Mouse (Mus musculus) hindbrain, embryonic 10.5 days (tissue): ENCODE measurements at regions not wholly inside any gene's neighbourhood (a gene's known extent, or its start where the extent isn't known, plus 50 kb on each side); places are given as distances from the start of the nearest gene placed in this dataset.

ENCODE experiments used
- DNase-seq: peaks from one replicate; pipeline ENCODE4 v3.0.0-alpha.2; 2017; ENCODE audit warnings: low spot score
- H3K27ac ChIP-seq: fragments of 300-500 bp; sonication (generic); 2 replicates; pipeline ENCODE4 v1.5.1; 2016; ENCODE audit warnings: mild to moderate bottlenecking, moderate library complexity
- H3K27me3 ChIP-seq: fragments of 300-500 bp; sonication (generic); 2 replicates; pipeline ENCODE4 v1.6.1; 2016; ENCODE audit warnings: mild to moderate bottlenecking; ENCODE audit not compliant: poor library complexity, insufficient read depth, severe bottlenecking
- H3K36me3 ChIP-seq: fragments of 300-500 bp; sonication (generic); 2 replicates; pipeline ENCODE4 v1.6.1; 2016; ENCODE audit warnings: mild to moderate bottlenecking, moderate library complexity
- H3K4me1 ChIP-seq: fragments of 300-500 bp; sonication (generic); replicated peaks from 2 replicates; pipeline ENCODE4 v1.6.1; 2016; ENCODE audit warnings: mild to moderate bottlenecking
- H3K4me3 ChIP-seq: fragments of 300-500 bp; sonication (generic); 2 replicates; pipeline ENCODE4 v1.5.1; 2016; ENCODE audit warnings: mild to moderate bottlenecking, moderate library complexity
- H3K9me3 ChIP-seq: fragments of 300-500 bp; sonication (generic); 2 replicates; pipeline ENCODE4 v1.6.1; 2016; ENCODE audit warnings: mild to moderate bottlenecking, moderate library complexity
- WGBS: fragments of 180-500 bp; shearing (Covaris S2); methylation state at CpG from one replicate; pipeline ENCODE4 v1.1.7; 2016; 5-methylcytosine and 5-hydroxymethylcytosine counted together

DNA sequence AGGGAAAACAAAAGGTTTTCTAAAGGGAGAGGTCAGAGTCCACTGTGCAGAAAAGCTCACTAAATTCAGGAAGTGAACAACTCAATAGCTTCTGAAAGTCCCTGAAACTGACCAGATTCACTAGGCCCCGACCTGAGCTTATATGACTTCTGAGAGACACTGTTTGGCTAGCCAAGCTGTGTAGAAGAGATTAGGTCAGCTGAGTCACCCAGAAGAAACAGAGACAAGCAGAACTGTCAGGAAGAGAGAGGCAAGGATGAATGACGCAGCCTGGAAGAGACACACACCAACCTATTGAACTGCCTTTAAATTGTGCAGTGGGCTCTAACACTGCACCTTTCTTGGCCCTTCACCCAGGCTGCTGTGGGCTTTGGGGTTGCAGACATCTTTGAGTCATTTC is 230.4 kb downstream of the Gm21750 start:
- no peak overlapping the region for H3K4me3 ChIP-seq
- H3K27me3 ChIP-seq = no peaks in the 10 kb centered on the region
- no peak overlapping the region for H3K27ac ChIP-seq
- no peaks in the 10 kb centered on the region for H3K36me3 ChIP-seq
- no peaks in the 10 kb centered on the region for H3K4me1 ChIP-seq
- DNase-seq = no peak
- WGBS = 76% methylated on average over 2 of the region's 2 CpGs
- H3K9me3 ChIP-seq = no peaks in the 10 kb centered on the region

DNA sequence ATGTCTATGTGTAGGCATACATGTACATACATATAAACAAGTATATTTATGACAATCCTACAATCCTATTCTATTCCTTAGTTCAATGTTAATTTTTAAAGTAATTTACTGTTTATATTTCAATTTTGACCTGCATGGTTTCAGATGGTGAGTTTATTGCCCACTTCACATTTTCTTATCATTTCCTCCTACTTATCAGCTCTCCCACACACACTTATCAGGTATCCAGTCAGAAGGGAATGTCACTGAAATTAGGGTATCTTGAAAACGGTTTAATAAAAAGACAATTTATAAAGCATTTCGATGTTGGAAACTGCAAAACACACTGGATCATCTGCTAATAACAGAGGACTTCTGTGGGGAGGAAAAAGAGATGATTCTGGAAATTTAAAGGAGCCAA is 233.8 kb downstream of the Gm21750 start:
- Histone ChIP-seq H3K27me3 (no peaks in the 10 kb centered on the region), H3K27ac (no peak overlapping the region), H3K36me3 (no peaks in the 10 kb centered on the region), H3K4me3 (no peak overlapping the region), H3K4me1 (no peaks in the 10 kb centered on the region), H3K9me3 (no peaks in the 10 kb centered on the region)
- DNase-seq = no peak
- WGBS = 75% methylated on average over 2 of the region's 2 CpGs

DNA sequence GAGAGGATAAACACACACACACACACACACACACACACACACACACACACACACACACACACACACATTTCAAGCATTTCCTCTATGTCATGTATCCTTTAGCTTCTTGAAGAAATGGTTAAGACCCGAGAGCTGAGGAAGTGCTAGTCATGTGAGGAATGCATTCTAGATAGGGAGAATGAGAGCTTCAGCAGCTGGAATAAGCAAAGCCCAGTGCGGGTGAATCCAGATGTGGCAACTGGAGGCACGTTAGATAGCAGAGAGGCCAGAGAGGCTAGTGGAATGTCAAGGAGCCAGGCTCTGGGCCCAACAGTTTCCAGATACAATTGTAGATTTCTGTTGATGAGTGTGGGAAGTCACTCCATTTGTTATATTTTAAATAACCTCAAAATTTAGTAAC is 234.2 kb downstream of the Gm21750 start:
- Histone ChIP-seq H3K4me1 (no peaks in the 10 kb centered on the region), H3K36me3 (no peaks in the 10 kb centered on the region), H3K27me3 (no peaks in the 10 kb centered on the region), H3K27ac (no peak overlapping the region), H3K9me3 (no peaks in the 10 kb centered on the region), H3K4me3 (no peak overlapping the region)
- WGBS = 89% methylated on average over 3 of the region's 3 CpGs
- DNase-seq = no peak

DNA sequence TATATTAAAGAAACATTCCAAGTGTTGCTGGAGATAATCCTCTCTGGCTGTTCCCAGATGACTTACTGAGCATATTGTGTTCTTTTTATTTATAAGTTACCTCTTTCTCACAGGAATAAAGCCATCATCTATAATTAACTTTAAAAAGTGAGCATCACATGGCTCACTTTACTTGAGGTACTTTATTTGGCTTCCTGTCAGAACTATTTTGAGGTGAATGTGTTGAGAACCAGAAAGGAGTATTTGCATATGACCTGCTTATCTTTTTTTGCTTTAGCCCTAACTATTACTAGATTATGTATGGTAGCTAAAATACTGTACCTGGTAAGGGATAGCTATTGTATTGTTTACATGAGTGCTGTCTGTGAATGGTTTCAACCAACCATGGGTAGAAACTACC is 238.1 kb downstream of the Gm21750 start:
- Histone ChIP-seq H3K9me3 (no peaks in the 10 kb centered on the region), H3K36me3 (no peaks in the 10 kb centered on the region), H3K27me3 (no peaks in the 10 kb centered on the region), H3K4me3 (no peak overlapping the region), H3K27ac (no peak overlapping the region), H3K4me1 (no peaks in the 10 kb centered on the region)
- DNase-seq = no peak

DNA sequence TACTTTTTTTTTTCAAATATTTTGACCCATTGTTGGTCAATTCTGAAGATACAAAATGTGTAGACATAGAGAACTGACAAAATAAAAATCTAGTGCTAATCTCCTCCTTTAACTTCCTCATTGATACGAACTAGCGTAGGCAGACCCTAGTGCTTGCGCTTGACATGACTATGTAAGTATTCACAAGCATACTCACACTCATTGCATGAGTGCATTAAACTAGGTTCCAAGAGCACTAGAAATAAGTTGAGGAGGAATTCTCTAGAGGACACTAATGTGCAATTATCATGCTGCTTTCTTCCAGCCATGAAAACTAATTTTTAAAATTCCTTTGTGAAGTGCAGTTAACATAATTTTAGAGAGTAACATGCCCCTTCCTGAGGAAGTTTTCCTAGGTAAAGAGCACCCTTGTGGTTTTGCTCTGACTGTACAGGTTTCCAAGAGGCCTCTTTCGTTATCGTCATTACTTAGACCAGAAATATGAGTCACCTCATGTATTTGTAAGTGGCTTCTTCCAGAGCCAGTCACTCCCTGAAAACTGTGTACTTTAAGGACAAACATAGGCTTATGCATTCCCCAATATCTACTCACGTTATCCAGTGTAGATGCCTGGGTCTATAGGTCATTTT is 241.2 kb downstream of the Gm21750 start:
- Histone ChIP-seq H3K4me3 (no peak overlapping the region), H3K4me1 (no peaks in the 10 kb centered on the region), H3K9me3 (no peaks in the 10 kb centered on the region), H3K36me3 (no peaks in the 10 kb centered on the region), H3K27me3 (no peaks in the 10 kb centered on the region), H3K27ac (no peak overlapping the region)
- no peak for DNase-seq
- 92% methylated on average over 6 of the region's 6 CpGs for WGBS

DNA sequence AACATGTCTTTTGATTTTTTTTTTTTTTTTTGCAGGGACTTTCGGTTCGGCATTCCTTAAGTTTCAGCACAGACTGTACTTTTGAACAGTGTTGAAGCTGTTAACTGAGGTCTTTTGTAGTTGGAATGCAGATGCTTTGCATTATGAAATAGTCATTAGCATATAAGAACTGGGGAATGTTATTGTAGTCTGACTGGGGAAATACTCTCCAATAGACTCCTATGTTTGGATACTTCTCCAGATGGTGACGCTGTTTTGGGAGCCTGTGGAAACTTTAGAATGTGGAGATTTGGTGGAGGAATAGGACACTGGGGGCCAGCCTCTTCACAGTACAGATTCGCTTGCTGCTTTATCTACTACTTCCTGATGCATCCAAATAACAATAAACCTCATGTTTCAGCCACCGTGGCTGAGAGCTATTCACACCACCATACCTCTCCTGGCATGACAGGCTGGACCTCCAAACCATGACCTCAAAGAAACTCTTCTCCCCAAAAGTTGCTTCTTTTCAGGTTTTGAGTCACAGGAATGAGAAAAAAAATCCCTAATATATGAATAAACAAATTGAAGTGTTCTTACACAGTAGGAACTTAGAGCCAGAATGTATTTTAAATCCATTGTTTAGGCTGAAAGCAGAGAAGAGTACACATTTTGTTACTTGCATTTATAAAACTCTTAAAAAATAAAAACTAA is 252.9 kb downstream of the Gm21750 start:
- Histone ChIP-seq H3K9me3 (no peaks in the 10 kb centered on the region), H3K4me3 (no peak overlapping the region), H3K36me3 (no peaks in the 10 kb centered on the region), H3K27ac (no peak overlapping the region), H3K27me3 (no peaks in the 10 kb centered on the region), H3K4me1 (no peaks in the 10 kb centered on the region)
- no peak for DNase-seq
- WGBS = 74% methylated on average over 5 of the region's 5 CpGs

DNA sequence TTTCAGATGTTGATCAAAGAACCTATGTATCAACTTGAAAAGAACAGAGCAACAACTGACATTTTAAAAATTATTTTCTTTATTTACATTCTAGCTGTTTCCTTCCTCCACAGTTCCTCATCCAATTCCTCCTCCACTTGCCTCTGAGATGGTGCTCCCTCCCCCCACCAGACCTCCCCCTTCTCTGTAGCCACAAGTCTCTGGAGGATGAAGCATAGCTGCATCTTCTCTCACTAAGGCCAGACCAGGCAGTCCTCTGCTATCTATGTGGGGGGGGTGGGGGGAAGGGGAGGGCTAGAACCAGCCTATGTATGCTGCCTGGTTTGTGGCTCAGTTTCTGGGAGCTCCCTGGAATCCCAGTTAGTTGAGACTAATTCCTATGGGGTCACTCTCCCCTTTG is 255.0 kb downstream of the Gm21750 start:
- H3K4me3 ChIP-seq = no peak overlapping the region
- H3K36me3 ChIP-seq = no peaks in the 10 kb centered on the region
- DNase-seq = no peak
- no peak overlapping the region for H3K27ac ChIP-seq
- H3K9me3 ChIP-seq = no peaks in the 10 kb centered on the region
- H3K4me1 ChIP-seq = no peaks in the 10 kb centered on the region
- H3K27me3 ChIP-seq = no peaks in the 10 kb centered on the region

DNA sequence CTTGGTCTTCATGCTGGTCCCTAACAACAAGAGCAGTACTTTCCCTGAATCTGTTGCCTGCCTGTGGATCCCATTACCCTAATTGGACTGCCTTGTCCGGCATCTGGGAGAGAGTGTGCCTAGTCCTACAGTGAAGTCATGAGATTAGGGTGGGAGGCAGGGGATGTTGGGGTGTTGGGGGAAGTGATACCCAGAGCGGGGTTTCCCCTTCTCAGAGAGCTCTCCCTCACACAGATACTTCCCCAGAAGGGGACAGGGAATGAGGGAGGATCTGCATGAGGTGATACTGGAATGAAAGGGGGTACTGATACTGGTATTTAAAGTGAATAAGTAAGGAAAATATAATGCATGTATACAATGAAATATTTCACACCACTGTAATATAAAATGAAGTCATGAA is 270.1 kb downstream of the Gm21750 start:
- no peaks in the 10 kb centered on the region for H3K36me3 ChIP-seq
- no peak overlapping the region for H3K4me3 ChIP-seq
- 72% methylated on average over 2 of the region's 2 CpGs for WGBS
- no peaks in the 10 kb centered on the region for H3K9me3 ChIP-seq
- H3K27me3 ChIP-seq = no peaks in the 10 kb centered on the region
- no peak for DNase-seq
- H3K4me1 ChIP-seq = no peaks in the 10 kb centered on the region
- H3K27ac ChIP-seq = no peak overlapping the region

DNA sequence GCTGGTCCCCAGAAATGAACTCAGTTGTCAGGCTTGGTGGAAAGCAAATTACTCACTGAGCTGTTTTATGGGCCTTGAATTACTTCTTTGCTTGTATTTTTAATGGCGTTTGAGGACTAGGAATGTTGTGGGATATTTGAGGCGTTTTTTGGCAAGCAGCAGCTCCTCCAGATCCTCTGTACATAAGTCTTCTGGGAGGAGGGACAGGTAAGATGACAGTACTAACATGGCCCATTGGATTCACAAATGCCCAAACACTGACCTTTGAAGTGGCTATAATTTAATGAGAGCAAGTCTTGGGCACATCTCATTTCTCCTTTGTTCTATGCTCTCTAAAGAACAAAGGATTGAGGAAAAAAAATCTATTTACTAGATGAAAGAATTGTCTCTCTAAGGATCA is 286.3 kb downstream of the Gm21750 start:
- 77% methylated on average over 2 of the region's 2 CpGs for WGBS
- Histone ChIP-seq H3K36me3 (no peaks in the 10 kb centered on the region), H3K27ac (no peak overlapping the region), H3K27me3 (no peaks in the 10 kb centered on the region), H3K4me1 (no peaks in the 10 kb centered on the region), H3K4me3 (no peak overlapping the region), H3K9me3 (no peaks in the 10 kb centered on the region)
- DNase-seq = no peak

DNA sequence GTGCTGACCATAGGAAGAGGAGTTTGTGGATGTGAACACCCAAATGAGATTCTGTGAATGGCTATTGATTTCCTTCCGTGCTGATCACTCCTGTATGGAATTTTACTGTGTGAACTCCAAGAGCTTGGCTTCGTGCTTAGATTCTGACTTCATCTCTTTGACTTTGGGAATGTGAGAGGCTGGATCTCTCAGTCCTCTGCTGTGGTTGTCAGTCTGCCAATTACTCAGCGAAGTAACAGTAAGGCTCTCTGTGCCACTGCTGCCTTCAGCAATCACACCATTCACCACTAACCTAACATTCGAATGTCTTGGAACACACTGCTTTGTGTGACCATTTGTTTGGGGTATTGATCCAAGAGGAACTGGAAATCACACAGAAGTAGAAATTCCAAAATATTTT is 291.5 kb downstream of the Gm21750 start:
- Histone ChIP-seq H3K27ac (no peak overlapping the region), H3K36me3 (no peaks in the 10 kb centered on the region), H3K27me3 (no peaks in the 10 kb centered on the region), H3K4me3 (no peak overlapping the region), H3K9me3 (no peaks in the 10 kb centered on the region), H3K4me1 (no peaks in the 10 kb centered on the region)
- no peak for DNase-seq
- 88% methylated on average over 4 of the region's 4 CpGs for WGBS

DNA sequence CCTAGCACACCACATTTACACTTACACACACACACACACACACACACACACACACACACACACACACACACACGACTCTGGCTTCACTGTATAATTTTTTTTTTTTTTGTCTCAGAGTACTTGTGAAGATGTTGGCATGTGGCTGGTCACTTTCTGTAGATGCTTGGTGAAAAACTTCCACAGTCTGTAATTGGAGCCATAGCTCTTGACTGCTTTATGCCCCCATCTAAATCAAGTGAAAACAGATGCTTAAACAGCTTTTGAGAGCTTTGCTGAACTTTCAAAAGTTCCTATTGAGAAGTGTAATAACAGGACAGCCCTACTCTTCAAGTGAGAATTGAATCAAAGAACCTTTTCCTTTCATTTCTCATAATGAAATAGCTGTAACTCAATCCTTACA is 317.7 kb downstream of the Gm21750 start:
- Histone ChIP-seq H3K36me3 (no peaks in the 10 kb centered on the region), H3K27me3 (no peaks in the 10 kb centered on the region), H3K27ac (no peak overlapping the region), H3K9me3 (no peaks in the 10 kb centered on the region), H3K4me1 (no peaks in the 10 kb centered on the region), H3K4me3 (no peak overlapping the region)
- DNase-seq = no peak
- 46% methylated on average over 1 of the region's 1 CpGs for WGBS

DNA sequence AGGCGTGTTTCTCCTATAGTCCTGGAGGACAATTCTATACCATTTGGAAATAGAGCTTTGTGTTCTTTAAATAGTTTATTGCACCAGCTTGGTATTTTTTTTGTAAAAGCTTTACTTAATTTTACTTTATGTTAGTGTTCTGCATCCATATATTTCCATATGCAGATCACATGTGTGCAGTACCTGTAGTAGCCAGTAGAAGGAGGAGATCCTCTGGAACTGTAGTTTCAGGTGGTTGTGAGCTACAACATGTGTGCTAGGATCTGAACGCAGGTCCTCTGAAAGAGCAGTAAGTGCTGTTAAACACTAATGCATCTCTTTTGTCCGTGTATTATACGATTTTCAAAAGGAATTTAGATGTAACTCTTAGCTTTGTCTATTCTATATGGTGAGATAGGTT is 335.2 kb downstream of the Gm21750 start:
- no peak for DNase-seq
- Histone ChIP-seq H3K4me1 (no peaks in the 10 kb centered on the region), H3K9me3 (no peaks in the 10 kb centered on the region), H3K4me3 (no peak overlapping the region), H3K27me3 (no peaks in the 10 kb centered on the region), H3K27ac (no peak overlapping the region), H3K36me3 (no peaks in the 10 kb centered on the region)
- 84% methylated on average over 4 of the region's 4 CpGs for WGBS

DNA sequence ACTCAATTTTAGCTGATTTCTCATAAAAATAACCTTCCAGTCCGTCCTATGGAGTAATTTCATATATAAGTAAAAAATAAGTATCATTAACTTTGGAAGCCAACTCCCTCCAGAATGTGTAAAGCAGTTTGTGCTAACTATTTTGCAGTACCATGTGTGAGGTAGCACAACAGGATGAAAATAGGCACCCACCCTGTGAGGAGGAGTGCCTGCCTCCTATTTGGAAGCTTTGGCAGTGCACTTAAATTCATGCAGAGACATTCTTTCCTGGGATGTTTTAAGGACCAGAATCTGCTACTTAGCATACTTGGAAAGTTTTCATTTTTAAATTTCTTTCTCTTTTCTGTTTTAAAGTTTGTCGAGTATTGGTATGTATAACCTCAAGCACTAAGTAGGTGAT is 336.8 kb downstream of the Gm21750 start:
- WGBS = 91% methylated on average over 2 of the region's 2 CpGs
- Histone ChIP-seq H3K36me3 (no peaks in the 10 kb centered on the region), H3K4me3 (no peak overlapping the region), H3K27ac (no peak overlapping the region), H3K9me3 (no peaks in the 10 kb centered on the region), H3K4me1 (no peaks in the 10 kb centered on the region), H3K27me3 (no peaks in the 10 kb centered on the region)
- no peak for DNase-seq

DNA sequence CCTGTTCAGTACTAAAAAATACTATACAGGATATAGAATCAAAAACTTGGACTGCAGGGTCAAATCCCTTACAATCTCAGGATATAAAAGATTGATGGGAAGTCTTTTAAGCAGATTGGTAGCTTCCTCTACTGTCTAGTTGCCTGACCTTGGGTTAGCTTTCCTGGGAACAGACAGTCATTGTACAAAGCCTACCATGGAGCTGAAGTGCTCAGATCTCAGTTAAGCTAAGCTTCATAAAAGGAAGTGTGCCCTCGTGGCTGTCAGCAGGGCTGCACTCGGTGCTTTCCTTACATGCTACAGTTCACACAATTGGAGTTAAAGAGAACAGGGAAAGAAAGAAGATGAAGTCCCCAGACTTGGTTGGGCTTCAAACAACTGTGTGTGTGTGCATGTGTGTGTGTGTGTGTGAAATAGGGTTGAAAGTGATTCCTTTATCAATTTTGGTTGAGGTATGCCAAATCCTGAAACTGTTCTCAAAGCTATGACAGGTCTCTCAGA is 338.4 kb downstream of the Gm21750 start:
- Histone ChIP-seq H3K36me3 (no peaks in the 10 kb centered on the region), H3K27ac (no peak overlapping the region), H3K27me3 (no peaks in the 10 kb centered on the region), H3K4me3 (no peak overlapping the region), H3K4me1 (no peaks in the 10 kb centered on the region), H3K9me3 (no peaks in the 10 kb centered on the region)
- 54% methylated on average over 2 of the region's 2 CpGs for WGBS
- no peak for DNase-seq
